Mouse (Mus musculus) stomach, postnatal 0 days (tissue): Measurements from ENCODE around the gene Olfr157. TPM values are rescaled to one million over a fixed set of nuclear protein-coding genes. Genes with fewer than 3 reads are reported as not detected.
A peak's percentile ranks its signal among the peaks of the same experiment; 100 is the strongest.
"Not testable (repeated sequence)": the region's sequence is repeated elsewhere in the genome, so short reads cannot be mapped to it uniquely, and the experiment has no call there.

Experiments
- ATAC-seq: fragments of 200-750 bp; cut with Nextera tagmentation; 2 replicates; pipeline ENCODE4 v1.8.0; 2017; ENCODE audit not compliant: low FRiP score, low TSS enrichment
- DNase-seq: peaks from one replicate; pipeline ENCODE4 v3.0.0-alpha.2; 2016; ENCODE audit warnings: low spot score
- H3K27ac ChIP-seq: fragments of 300-500 bp; sonication (generic); replicated peaks from 2 replicates; pipeline ENCODE4 v1.5.1; 2014; ENCODE audit warnings: mild to moderate bottlenecking, control low read depth
- H3K27me3 ChIP-seq: fragments of 300-500 bp; sonication (generic); 2 replicates; pipeline ENCODE4 v1.6.1; 2014; ENCODE audit warnings: low read length; ENCODE audit not compliant: control insufficient read depth, insufficient read depth
- H3K36me3 ChIP-seq: fragments of 300-500 bp; sonication (generic); 2 replicates; pipeline ENCODE4 v1.6.1; 2014; ENCODE audit warnings: low read length, mixed read lengths; ENCODE audit not compliant: control insufficient read depth, insufficient read depth
- H3K4me1 ChIP-seq: fragments of 300-500 bp; sonication (generic); replicated peaks from 2 replicates; pipeline ENCODE4 v1.6.1; 2014; ENCODE audit warnings: antibody characterized with exemption; ENCODE audit not compliant: control insufficient read depth, insufficient read depth
- H3K4me2 ChIP-seq: fragments of 300-500 bp; sonication (generic); replicated peaks from 2 replicates; pipeline ENCODE4 v1.6.1; 2014; ENCODE audit warnings: low read depth, mild to moderate bottlenecking, control low read depth, moderate library complexity
- H3K4me3 ChIP-seq: fragments of 300-500 bp; sonication (generic); 2 replicates; pipeline ENCODE4 v1.5.1; 2014; ENCODE audit warnings: low read depth, low read length, control low read depth
- H3K9ac ChIP-seq: fragments of 300-500 bp; sonication (generic); 2 replicates; pipeline ENCODE4 v1.6.1; 2014; ENCODE audit warnings: mild to moderate bottlenecking, low read length, control low read depth, mixed read lengths
- H3K9me3 ChIP-seq: fragments of 300-500 bp; sonication (generic); 2 replicates; pipeline ENCODE4 v1.6.1; 2016; ENCODE audit warnings: low read length; ENCODE audit not compliant: control insufficient read depth
- CTCF ChIP-seq: IDR thresholded peaks from 2 replicates; pipeline ENCODE4 v1.5.1; 2016; ENCODE audit warnings: antibody characterized with exemption, low read depth, mild to moderate bottlenecking, moderate library complexity
- EP300 ChIP-seq: optimal IDR thresholded peaks from 2 replicates; pipeline ENCODE3; 2016; ENCODE audit warnings: antibody characterized with exemption
- WGBS: fragments of 180-500 bp; shearing (Covaris S2); extraction: QIAGEN DNeasy Blood & Tissue Kit; methylation state at CpG from one replicate; pipeline ENCODE4 v1.1.7; 2014; 5-methylcytosine and 5-hydroxymethylcytosine counted together
- polyA plus RNA-seq: library from polyadenylated mRNA; unstranded; fragments of >200 nt; fragmentation: Nextera tagmentation; extraction: Ambion mirVana; gene quantifications from 2 replicates; pipeline ENCODE4 v1.2.1, GENCODE M21; 2015

Gene Olfr157
- polyA plus RNA-seq, 1 experiment from 2014 or later: 0.04 TPM

- 82% methylated on average over 4 of the region's 4 CpGs for WGBS
- TF ChIP-seq EP300 (no peak), CTCF (no peak)
- H3K9ac ChIP-seq: no peak overlapping the region
Observed at GRCm38 (mm10) chr4:43828806-43829205, 11.2 kb downstream of the Olfr157 start.

GRCm38 (mm10) chr4:43823845-43824337 is 16.1 kb downstream of the Olfr157 start, which contains the start of gene Olfr156:
TSS of gene Olfr156 (minus strand) at chr4:43823895.
- Histone ChIP-seq H3K27ac (no peak within 1 kb of the TSS), H3K9ac (no peak within 1 kb of the TSS), H3K9me3 (no peaks in the 10 kb centered on the region), H3K4me2 (no peak within 1 kb of the TSS), H3K4me1 (no peaks in the 10 kb centered on the region), H3K36me3 (no peaks in the 10 kb centered on the region), H3K4me3 (no peak within 1 kb of the TSS), H3K27me3 (no peaks in the 10 kb centered on the region)
- WGBS: 24% methylated on average over 7 of the region's 7 CpGs
- TF ChIP-seq EP300: no peak
- peak; percentile 81 for TF ChIP-seq CTCF
- ATAC-seq (no peak), DNase-seq (peak; percentile 35)

More at GRCm38 (mm10) chr4:43828806-43829205, 11.2 kb downstream of the Olfr157 start:
- Histone ChIP-seq H3K27ac (no peak overlapping the region), H3K4me1 (no peaks in the 10 kb centered on the region), H3K4me3 (no peak overlapping the region), H3K4me2 (no peak overlapping the region), H3K9me3 (no peaks in the 10 kb centered on the region), H3K36me3 (no peaks in the 10 kb centered on the region), H3K27me3 (no peaks in the 10 kb centered on the region)
- DNase-seq: no peak
- no peak for ATAC-seq

- H3K4me2 ChIP-seq: no peak overlapping the region
- DNase-seq (no peak), ATAC-seq (no peak)
- no peaks in the 10 kb centered on the region for H3K9me3 ChIP-seq
- no peak overlapping the region for H3K4me3 ChIP-seq
- no peak overlapping the region for H3K9ac ChIP-seq
- TF ChIP-seq EP300 (no peak), CTCF (no peak)
- H3K27ac ChIP-seq: no peak overlapping the region
- H3K36me3 ChIP-seq: no peaks in the 10 kb centered on the region
- H3K4me1 ChIP-seq: no peaks in the 10 kb centered on the region
- H3K27me3 ChIP-seq: no peaks in the 10 kb centered on the region
- 80% methylated on average over 13 of the region's 13 CpGs for WGBS
Observed at GRCm38 (mm10) chr4:43822896-43823550, 17.0 kb downstream of the Olfr157 start.

- Histone ChIP-seq H3K4me1 (no peaks in the 10 kb centered on the region), H3K9ac (no peak overlapping the region), H3K4me3 (no peak overlapping the region), H3K9me3 (no peaks in the 10 kb centered on the region; the same call in 1 of the 2 replicates), H3K27ac (no peak overlapping the region), H3K36me3 (no peaks in the 10 kb centered on the region), H3K27me3 (no peaks in the 10 kb centered on the region), H3K4me2 (no peak overlapping the region)
- 63% methylated on average over 7 of the region's 7 CpGs for WGBS
- TF ChIP-seq CTCF: no peak
- TF ChIP-seq EP300: no peak
- ATAC-seq (no peak), DNase-seq (no peak)
Observed at GRCm38 (mm10) chr4:43798936-43799335, 41.1 kb downstream of the Olfr157 start.

GRCm38 (mm10) chr4:43795844-43796243 is 44.2 kb downstream of the Olfr157 start:
- H3K9me3 ChIP-seq, H3K27me3 ChIP-seq: not testable (repeated sequence)
- WGBS: 67% methylated on average over 5 of the region's 5 CpGs

GRCm38 (mm10) chr4:43795296-43795695 is 44.7 kb downstream of the Olfr157 start:
- no peaks in the 10 kb centered on the region for H3K27me3 ChIP-seq
- TF ChIP-seq CTCF (no peak), EP300 (no peak)
- no peak overlapping the region for H3K4me3 ChIP-seq
- H3K36me3 ChIP-seq: no peaks in the 10 kb centered on the region
- H3K4me2 ChIP-seq: no peak overlapping the region
- H3K4me1 ChIP-seq: no peaks in the 10 kb centered on the region
- no peaks in the 10 kb centered on the region for H3K9me3 ChIP-seq
- WGBS: 69% methylated on average over 6 of the region's 6 CpGs
- no peak for DNase-seq
- H3K27ac ChIP-seq: no peak overlapping the region
- no peak overlapping the region for H3K9ac ChIP-seq
- no peak for ATAC-seq

More at GRCm38 (mm10) chr4:43795844-43796243, 44.2 kb downstream of the Olfr157 start:
- not testable (repeated sequence) for H3K4me2 ChIP-seq, H3K27ac ChIP-seq, ATAC-seq, DNase-seq, H3K4me1 ChIP-seq, H3K36me3 ChIP-seq, H3K9ac ChIP-seq, H3K4me3 ChIP-seq

Other genes starting within 250 kb of the Olfr157 start
- 4.8 and 6.7 TPM in 2 replicates for gene Npr2, start 208.3 kb downstream of the Olfr157 start, polyA plus RNA-seq
- 0.23 and 0.38 TPM in 2 replicates for gene Spag8, start 186.6 kb downstream of the Olfr157 start, polyA plus RNA-seq
- 150 and 152 TPM in 2 replicates for gene Hint2, start 183.7 kb downstream of the Olfr157 start, polyA plus RNA-seq
- gene Tmem8b, start 171.2 kb downstream of the Olfr157 start, polyA plus RNA-seq: 2.0 and 2.4 TPM in 2 replicates
- 3.1 and 3.6 TPM in 2 replicates for gene Fam221b, start 171.1 kb downstream of the Olfr157 start, polyA plus RNA-seq
- gene Olfr70, start 139.4 kb downstream of the Olfr157 start, polyA plus RNA-seq: not detected in 2 replicates
- gene Olfr71, start 129.9 kb downstream of the Olfr157 start, polyA plus RNA-seq: not detected in 2 replicates
- 6.1 and 7.8 TPM in 2 replicates for gene Hrct1, start 113.0 kb downstream of the Olfr157 start, polyA plus RNA-seq
- 0.27 and 0.30 TPM in 2 replicates for gene Spaar, start 110.2 kb downstream of the Olfr157 start, polyA plus RNA-seq
- not detected in 2 replicates for gene Olfr159, start 69.2 kb downstream of the Olfr157 start, polyA plus RNA-seq
- not detected in 2 replicates for gene Olfr156, start 16.3 kb downstream of the Olfr157 start, polyA plus RNA-seq
- 0.02 TPM in 1 of 2 replicates, not detected in the other for gene Olfr155, start 11.4 kb upstream of the Olfr157 start, polyA plus RNA-seq
- 10.2 and 11.3 TPM in 2 replicates for gene Reck, start 35.3 kb upstream of the Olfr157 start, polyA plus RNA-seq
- gene Glipr2, start 117.2 kb upstream of the Olfr157 start, polyA plus RNA-seq: 43.4 and 46.4 TPM in 2 replicates
- not detected in 2 replicates for gene Ccin, start 143.3 kb upstream of the Olfr157 start, polyA plus RNA-seq
- 191 and 194 TPM in 2 replicates for gene Clta, start 164.3 kb upstream of the Olfr157 start, polyA plus RNA-seq
- gene Gne, start 244.0 kb upstream of the Olfr157 start, polyA plus RNA-seq: 19.2 and 21.1 TPM in 2 replicates